Mouse (Mus musculus) embryonic stem cell, embryonic (primary cell): Measurements from ENCODE around the gene Il16.

Source experiments
- CTCF ChIA-PET, 4 experiments: fragments of 300-600 bp in 2 of 4; fragments of 350-600 bp in 2 of 4; sonication (Branson Sonifier 250); formaldehyde crosslinking; loops; one replicate each; lab custom pipeline; 2022; ENCODE audit warnings: inconsistent platforms in 2 of 4; lab: Charles Lee
- POLR2A ChIA-PET, 4 experiments: fragments of 300-600 bp in 2 of 4; fragments of 350-600 bp in 2 of 4; sonication (Branson Sonifier 250); formaldehyde crosslinking; loops; one replicate each; lab custom pipeline; 2022; ENCODE audit warnings: antibody characterized with exemption in 4 of 4, inconsistent platforms in 1 of 4; lab: Charles Lee

Gene Il16

DNA sequence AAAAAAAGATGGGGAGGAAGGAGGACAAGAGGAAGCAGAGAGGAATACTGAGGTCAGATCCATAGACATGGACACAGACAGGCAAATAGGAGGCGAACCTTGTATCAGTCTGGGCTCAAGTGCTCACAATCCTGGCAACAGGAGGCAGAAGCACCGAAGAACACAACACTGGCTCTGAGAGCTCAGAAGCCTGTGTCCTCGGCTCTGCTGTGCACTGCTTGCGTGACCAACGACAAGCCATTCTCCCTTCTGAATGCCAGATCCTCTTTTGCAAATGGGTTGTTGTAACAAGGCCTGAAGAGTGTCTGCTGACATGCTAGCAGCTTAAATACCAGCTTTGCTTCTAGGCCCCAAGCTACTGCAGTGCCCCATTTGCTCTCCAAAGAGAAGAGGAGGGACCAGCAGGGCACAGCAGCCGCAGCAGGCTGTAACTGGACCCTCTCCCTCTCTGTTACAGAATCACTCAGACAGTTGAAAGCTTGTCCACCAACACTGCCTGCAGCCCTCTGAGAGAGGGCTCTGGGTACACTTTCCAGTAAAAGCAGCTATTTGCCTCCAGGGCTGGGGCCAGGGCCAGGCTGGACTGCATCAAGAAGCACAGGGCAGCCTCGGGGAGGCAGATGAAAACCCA lies 5.7 kb downstream of the Il16 start:
- POLR2A ChIA-PET, result interaction anchor here in 1 of 4 experiments (1.1 kb wide), 1 partner anchor 123 kb away, joined by 3 read pairs; no protein-coding TSS in a partner anchor
- CTCF ChIA-PET, result no interaction called here

- CTCF ChIA-PET, result interaction anchor here in 1 of 4 experiments (0.6 kb wide), 1 partner anchor 166 kb away, joined by 8 read pairs; no protein-coding TSS in a partner anchor
- POLR2A ChIA-PET, result interaction anchor here in 1 of 4 experiments (1.0 kb wide), 1 partner anchor 153 kb away, joined by 3 read pairs; no protein-coding TSS in a partner anchor
These were observed 6.7 kb downstream of the Il16 start for GRCm38 (mm10) chr7:83738623-83739462.

GRCm38 (mm10) chr7:83737914-83738490 lies 7.5 kb downstream of the Il16 start:
- ChIA-PET CTCF (no interaction called here), POLR2A (interaction anchor here in 1 of 4 experiments (1.0 kb wide), 1 partner anchor 154 kb away, joined by 3 read pairs; no protein-coding TSS in a partner anchor)

DNA sequence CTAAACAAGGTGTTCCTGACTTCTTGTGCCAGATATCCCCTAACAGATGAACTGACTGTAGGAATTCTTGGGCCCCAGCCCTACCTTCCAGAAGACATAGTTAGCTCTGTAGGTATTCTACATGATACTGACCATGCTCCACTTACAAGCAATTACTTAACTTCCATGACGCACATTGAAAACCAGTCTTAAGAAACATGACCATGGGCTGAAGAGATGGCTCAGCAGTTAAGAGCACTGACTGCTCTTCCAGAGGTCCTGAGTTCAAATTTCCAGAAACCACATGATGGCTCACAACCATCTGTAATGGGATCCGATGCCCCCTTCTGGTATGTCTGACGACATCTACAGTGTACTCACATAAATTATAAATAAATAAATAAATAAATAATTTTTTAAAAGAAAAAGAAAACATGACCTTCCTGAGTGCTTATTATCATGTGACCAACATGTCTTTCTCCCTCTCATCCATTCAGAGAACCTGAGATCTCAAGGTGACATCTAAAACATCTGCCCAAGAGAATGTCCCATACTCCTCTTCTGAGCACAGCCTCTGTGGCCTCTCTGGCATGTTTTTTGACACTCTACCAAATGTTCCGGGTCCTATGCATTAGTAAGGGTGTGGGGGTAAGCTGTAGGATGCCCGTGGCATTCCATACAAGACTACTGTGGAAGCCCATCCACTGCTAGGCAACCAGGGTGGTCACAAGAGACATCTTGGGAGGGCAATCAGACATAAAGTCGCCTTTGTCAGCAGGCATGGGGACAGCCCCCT lies 9.0 kb downstream of the Il16 start:
- CTCF ChIA-PET, result no interaction called here

DNA sequence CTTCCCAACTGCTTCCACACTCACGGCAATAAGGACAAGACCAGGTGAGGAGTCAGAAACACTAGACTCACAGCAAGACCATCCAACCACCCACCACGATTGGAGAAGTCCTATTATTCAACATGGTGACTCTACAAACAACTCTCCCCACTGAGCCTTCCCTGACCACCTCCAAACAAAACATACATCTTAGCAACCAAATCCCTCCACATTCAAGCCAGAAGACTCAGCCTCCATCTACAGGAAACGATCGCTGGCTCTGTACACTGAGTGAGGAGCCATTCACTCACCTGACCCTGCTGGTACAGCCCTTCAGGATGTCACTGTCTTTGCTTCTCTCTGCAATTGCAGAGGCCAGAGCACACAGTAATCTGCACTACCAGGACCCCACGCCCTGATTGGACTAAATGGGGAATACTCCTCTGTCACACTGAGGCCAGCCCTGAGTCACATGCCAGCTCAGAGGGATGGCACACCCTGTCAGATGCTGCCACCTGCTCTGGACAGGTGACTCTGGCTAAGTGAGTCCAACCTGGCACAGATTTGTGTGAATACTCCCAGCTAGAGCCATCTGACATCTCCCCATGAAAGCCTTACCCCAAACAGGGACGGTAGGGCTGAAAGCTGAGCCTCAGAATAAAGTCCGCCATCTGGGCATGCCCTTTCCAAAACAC lies 10.3 kb downstream of the Il16 start:
- ChIA-PET POLR2A (interaction anchor here in 1 of 4 experiments (1.2 kb wide), 1 partner anchor 149 kb away, joined by 3 read pairs; the partner anchor contains the start of genes Mesd and Tlnrd1), CTCF (no interaction called here)

More for the DNA sequence above, 9.0 kb downstream of the Il16 start:
- POLR2A ChIA-PET, result no interaction called here

- POLR2A ChIA-PET, result interaction anchor here in 1 of 4 experiments (1.2 kb wide), 1 partner anchor 150 kb away, joined by 3 read pairs; the partner anchor contains the start of genes Mesd and Tlnrd1
- CTCF ChIA-PET, result no interaction called here
These were observed 10.8 kb downstream of the Il16 start for GRCm38 (mm10) chr7:83734671-83735082.

GRCm38 (mm10) chr7:83734246-83734645 lies 11.3 kb downstream of the Il16 start:
- CTCF ChIA-PET, result no interaction called here
- POLR2A ChIA-PET, result interaction anchor here in 1 of 4 experiments (0.7 kb wide), 1 partner anchor 73 kb away, joined by 5 read pairs; no protein-coding TSS in a partner anchor

DNA sequence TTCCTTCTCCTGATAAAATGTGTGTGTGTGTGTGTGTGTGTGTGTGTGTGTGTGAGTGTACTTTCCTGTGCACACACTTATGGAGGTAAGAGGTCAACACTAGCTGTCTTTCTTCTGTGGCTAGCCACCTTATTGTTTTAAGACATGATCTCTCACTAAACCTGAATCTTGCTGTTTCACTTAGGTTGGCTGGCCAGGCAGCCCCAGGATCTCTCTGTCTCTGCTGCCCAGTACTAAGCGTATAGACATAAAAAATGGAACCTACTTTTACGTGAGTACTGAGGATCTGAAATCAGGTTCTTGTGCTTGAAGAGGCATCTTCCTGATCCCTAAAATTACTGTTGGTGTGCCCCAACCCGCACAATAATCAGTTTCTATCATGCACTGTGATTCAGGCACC lies 12.7 kb downstream of the Il16 start:
- ChIA-PET CTCF (no interaction called here), POLR2A (no interaction called here)

DNA sequence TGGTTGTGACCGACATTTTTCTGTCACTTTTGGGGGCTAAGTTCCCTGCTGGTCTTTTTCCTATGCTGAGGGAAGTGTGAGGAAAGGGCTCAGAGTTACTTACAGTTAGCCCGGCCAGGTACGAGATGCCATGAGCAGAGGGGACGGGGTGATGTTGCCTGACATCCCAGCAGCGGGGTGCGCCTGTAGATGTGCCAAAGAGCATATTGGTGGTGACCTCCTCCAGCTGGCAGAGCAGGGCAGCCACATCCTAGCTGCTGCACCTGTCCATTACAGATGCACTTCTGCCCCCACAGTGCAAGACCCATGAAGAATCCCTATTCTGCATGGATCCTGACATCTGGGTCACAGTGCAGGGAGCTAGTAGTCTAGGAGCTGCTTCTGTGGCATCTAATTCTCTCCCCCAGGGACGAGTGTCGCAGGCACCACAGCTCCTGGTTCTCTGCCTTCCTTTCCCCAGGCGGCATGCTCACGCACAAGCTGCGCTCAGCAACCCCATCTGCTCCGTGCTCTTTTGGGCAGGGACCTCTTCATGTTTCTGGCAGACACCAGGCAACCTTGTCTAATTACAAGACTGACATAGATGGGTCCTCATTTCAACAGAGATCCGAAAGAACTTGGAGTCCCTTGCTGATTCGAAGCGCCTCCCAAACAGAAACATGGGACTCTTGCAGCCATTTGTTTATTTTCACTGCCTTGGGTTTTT lies 13.4 kb downstream of the Il16 start:
- ChIA-PET CTCF (no interaction called here), POLR2A (interaction anchor here in 1 of 4 experiments (0.6 kb wide), 1 partner anchor 796 kb away, joined by 3 read pairs; no protein-coding TSS in a partner anchor)

DNA sequence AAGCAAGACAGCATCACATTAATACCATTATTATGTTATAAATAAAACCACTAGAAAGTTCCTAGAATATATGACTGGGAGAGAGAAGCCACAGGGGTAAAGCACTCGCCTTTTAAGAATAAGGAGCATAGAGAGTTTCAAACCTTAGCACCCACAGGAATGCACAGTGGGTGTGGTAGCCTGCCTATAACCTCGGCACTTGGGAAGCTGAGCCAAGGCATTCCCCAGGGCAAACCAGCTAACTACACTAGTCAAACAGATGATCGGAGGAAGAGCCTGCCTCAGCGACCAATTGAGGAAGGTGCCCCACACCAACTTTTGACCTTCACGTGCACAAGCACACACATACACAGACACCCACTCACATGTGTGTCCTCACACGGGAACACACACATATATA lies 14.2 kb downstream of the Il16 start:
- ChIA-PET POLR2A (no interaction called here), CTCF (no interaction called here)

DNA sequence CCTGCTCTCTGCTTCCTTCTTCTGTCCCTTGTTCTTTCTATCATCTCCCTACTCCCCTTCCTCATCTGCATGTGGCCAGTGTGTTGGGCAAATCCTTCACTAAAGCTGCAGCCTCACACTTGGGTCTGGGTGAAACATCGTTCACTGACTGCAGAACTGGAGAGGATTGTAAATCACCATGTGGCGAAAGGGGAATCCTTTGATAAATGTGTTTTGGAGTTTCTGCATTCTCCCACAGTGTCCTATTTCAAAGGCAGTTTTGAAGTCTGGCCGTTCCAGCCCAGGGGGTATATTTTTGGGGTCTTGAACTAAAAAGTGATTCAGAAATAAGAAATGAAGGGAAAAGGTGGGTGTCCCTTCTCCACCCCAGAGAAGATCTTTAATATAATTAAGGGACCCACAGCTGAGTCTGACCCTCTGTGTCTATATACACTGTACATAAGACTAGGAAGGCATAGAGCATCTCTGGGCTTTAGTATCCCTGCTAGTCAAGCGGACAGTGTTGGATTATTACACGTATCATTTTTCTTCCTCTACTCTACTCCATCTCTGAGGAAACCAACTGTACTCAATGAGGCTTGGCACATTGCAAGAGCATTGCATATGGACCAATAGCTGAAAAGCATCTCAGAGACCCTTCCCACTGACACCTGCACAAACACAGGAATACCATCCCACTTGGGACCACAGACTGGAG lies 18.4 kb downstream of the Il16 start:
- POLR2A ChIA-PET, result interaction anchor here in 1 of 4 experiments (1.5 kb wide), 1 partner anchor 18 kb away, joined by 4 read pairs; the partner anchor contains the start of gene Il16
- CTCF ChIA-PET, result no interaction called here

GRCm38 (mm10) chr7:83725801-83726200 lies 19.7 kb downstream of the Il16 start:
- CTCF ChIA-PET, result no interaction called here
- POLR2A ChIA-PET, result no interaction called here

- CTCF ChIA-PET, result no interaction called here
- POLR2A ChIA-PET, result interaction anchor here in 1 of 4 experiments (1.2 kb wide), 1 partner anchor 20 kb away, joined by 3 read pairs; no protein-coding TSS in a partner anchor
These were observed 21.0 kb downstream of the Il16 start for GRCm38 (mm10) chr7:83724541-83724940.

DNA sequence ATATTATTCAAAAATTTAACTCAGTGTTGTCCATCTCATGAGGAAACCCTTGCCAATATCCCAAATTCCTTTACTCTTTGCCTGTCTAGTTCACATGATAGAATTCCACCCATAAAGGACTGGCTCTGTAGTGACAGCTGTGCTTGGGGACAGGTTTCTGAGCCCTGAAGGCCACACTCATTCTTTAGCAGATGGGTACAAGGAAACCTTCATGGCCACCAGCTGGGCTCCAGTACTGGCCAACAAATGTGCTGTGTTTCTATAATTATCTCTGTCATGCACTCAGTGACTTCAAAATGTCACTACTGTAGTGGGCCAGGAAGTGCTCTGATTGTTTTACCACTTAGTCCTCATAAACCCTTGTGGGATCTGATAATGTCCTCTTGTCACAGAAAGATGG lies 21.6 kb downstream of the Il16 start:
- ChIA-PET CTCF (no interaction called here), POLR2A (interaction anchor here in 1 of 4 experiments (1.2 kb wide), 1 partner anchor 20 kb away, joined by 3 read pairs; no protein-coding TSS in a partner anchor)

DNA sequence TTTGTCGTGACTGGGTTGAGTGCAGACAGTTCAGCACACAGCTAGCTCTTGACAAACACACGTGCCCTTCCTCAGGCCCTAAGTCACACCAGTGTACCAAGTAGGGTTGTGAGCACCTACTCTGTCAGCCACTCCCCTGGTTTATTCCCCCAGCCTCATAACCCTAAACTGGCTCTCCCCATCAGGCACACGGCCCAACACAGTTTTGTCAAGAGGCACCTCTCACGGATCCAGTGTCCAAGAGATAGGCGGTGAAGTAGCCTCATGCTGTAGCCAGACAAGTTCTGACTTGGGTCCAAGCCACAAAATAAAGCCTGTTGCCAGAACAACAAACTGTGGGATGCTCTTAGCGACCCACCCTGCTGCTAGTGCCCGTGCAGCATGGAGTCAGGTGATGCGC lies 22.3 kb downstream of the Il16 start:
- POLR2A ChIA-PET, result no interaction called here
- CTCF ChIA-PET, result interaction anchor here in 1 of 4 experiments (0.6 kb wide), 1 partner anchor 94 kb away, joined by 3 read pairs; no protein-coding TSS in a partner anchor

GRCm38 (mm10) chr7:83722485-83722884 lies 23.0 kb downstream of the Il16 start:
- ChIA-PET CTCF (no interaction called here), POLR2A (no interaction called here)

- ChIA-PET CTCF (no interaction called here), POLR2A (interaction anchor here in 1 of 4 experiments (0.6 kb wide), 1 partner anchor 105 kb away, joined by 3 read pairs; no protein-coding TSS in a partner anchor)
These were observed 25.3 kb downstream of the Il16 start for GRCm38 (mm10) chr7:83720231-83720630.
